Mouse (Mus musculus) frontal cortex, postnatal 10 days (tissue): ENCODE measurements at regions not wholly inside any gene's neighbourhood (a gene's known extent, or its start where the extent isn't known, plus 50 kb on each side); places are given as distances from the start of the nearest gene placed in this dataset.

Experiments used
- DNase-seq, 2 experiments: peaks; one replicate each; pipeline ENCODE4 v3.0.0; 2022; ENCODE audit warnings: low spot score in 2 of 2, mixed read lengths in 1 of 2

GRCm38 (mm10) chr11:112728154-112728952 is 53.7 kb upstream of the Sox9 start:
- DNase-seq: no peak
